Mouse (Mus musculus): ENCODE results near the gene Dnah12. TPM values are rescaled to one million over a fixed set of nuclear protein-coding genes. Genes with fewer than 3 reads are reported as not detected.
"Not testable (repeated sequence)": the region's sequence is repeated elsewhere in the genome, so short reads cannot be mapped to it uniquely, and the experiment has no call there.

Gene Dnah12
- total and polyA plus RNA-seq, 3 experiments, result 0.04 to 0.10 TPM; not detected in 1

DNA sequence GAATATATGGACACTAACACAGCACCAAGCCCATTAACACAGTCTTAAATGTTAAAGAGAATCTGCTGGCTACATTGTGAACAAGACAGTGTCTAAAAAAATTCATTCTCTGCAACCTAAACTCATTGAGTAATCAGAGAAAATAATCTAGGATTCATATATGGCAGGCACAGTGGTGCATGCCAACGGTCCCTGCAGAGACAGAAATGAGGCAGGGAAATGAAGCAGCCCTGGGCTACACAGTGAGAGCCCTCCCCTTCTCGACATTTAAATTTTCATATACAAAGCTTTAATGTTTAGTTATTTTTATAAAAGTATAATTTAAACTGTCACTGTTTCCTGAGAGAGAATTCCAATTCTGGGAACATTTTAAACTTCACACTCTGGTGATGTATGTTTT is 206.4 kb downstream of the Dnah12 start:
- Histone ChIP-seq H3K27ac (ENCODE audit: control insufficient read depth, low read depth, low read length) (no peak overlapping the region), H3K9ac (ENCODE audit: control insufficient read depth, low read depth, low read length, poor library complexity, severe bottlenecking) (no peak overlapping the region), H3K79me2 (ENCODE audit: control insufficient read depth, insufficient read depth, low read length, poor library complexity) (no peaks in the 10 kb centered on the region), H3K4me3 (ENCODE audit: control insufficient read depth in 1 of 2, insufficient read depth in 1 of 2, low read depth in 2 of 2, low read length in 2 of 2) (no peak overlapping the region), H3K27me3 (ENCODE audit: control insufficient read depth in 1 of 2, insufficient read depth in 2 of 2, low read length in 2 of 2) (peaks cover 0 to 7% of the 10 kb centered on the region in 2 experiments; a peak in 2 of 4 replicates), H3K36me3 (ENCODE audit: control insufficient read depth in 1 of 2, insufficient read depth in 2 of 2, low read length in 2 of 2) (no peaks in the 10 kb centered on the region), H3K9me3 (replicated peaks; ENCODE audit: insufficient read depth, low read length) (no peaks in the 10 kb centered on the region), H3K4me1 (ENCODE audit: control insufficient read depth in 1 of 2, insufficient read depth in 2 of 2, low read length in 2 of 2) (no peaks in the 10 kb centered on the region)
- no peak for DNase-seq (ENCODE audit: low read depth, low spot score)
- TF ChIP-seq MYC (IDR thresholded peaks at IDR 0.05; ENCODE audit: low read depth, low read length), result no peak
- no peak for TF ChIP-seq UBTF (IDR thresholded peaks at IDR 0.05; ENCODE audit: borderline replicate concordance, insufficient read depth, low read depth, low read length)
- no peak for TF ChIP-seq HCFC1 (IDR thresholded peaks at IDR 0.05; ENCODE audit: low read depth, low read length)
- no peak for TF ChIP-seq POLR2AphosphoS5 (IDR thresholded peaks at IDR 0.05; ENCODE audit: borderline replicate concordance, low read depth, low read length)
- TF ChIP-seq RAD21 (IDR thresholded peaks at IDR 0.05; ENCODE audit: low read depth, low read length), result no peak
- no peak for TF ChIP-seq SMC3 (IDR thresholded peaks at IDR 0.05; ENCODE audit: low read depth, low read length)
- TF ChIP-seq NRF1 (IDR thresholded peaks at IDR 0.05; ENCODE audit: insufficient read depth, low read depth, low read length, poor library complexity, severe bottlenecking), result no peak
- no peak for TF ChIP-seq MAX (IDR thresholded peaks at IDR 0.05; ENCODE audit: low read length)
- no peak for TF ChIP-seq ZKSCAN1 (IDR thresholded peaks at IDR 0.05; ENCODE audit: low read depth, low read length)

DNA sequence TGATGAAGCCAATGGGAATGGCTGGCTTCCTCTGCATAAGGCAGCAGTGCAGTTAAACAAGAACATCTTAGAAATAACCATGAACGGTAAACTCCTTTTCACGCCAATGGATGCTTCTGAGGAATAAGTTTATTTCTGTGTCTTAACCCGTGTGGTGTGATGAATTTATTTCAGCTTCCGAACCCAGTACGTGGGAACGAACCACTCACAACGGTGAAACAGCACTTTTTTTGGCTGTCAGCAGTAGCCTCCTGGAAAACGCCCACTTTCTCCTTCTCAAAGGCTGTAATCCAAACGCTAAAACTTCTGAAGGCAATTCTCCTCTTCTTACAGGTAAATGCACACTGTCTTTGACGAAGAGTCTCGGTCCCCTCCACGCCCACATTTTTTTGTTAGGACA is 207.8 kb downstream of the Dnah12 start:
- DNase-seq (ENCODE audit: low read depth, low spot score), result no peak
- TF ChIP-seq TCF12 (IDR thresholded peaks at IDR 0.05; ENCODE audit: low read depth, low read length) (no peak), USF2 (IDR thresholded peaks at IDR 0.05; ENCODE audit: borderline replicate concordance in 1 of 2, insufficient read depth in 1 of 2, low read depth in 1 of 2, low read length in 2 of 2) (no peak), POLR2AphosphoS5 (IDR thresholded peaks at IDR 0.05; ENCODE audit: borderline replicate concordance, low read depth, low read length) (no peak)
- Histone ChIP-seq H3K9me3 (replicated peaks; ENCODE audit: insufficient read depth, low read length) (no peaks in the 10 kb centered on the region), H3K36me3 (ENCODE audit: control insufficient read depth in 1 of 2, insufficient read depth in 2 of 2, low read length in 2 of 2) (no peaks in the 10 kb centered on the region), H3K27me3 (ENCODE audit: control insufficient read depth in 1 of 2, insufficient read depth in 2 of 2, low read length in 2 of 2) (peaks cover 0 to 7% of the 10 kb centered on the region in 2 experiments; a peak in 2 of 4 replicates), H3K9ac (ENCODE audit: control insufficient read depth, low read depth, low read length, poor library complexity, severe bottlenecking) (no peak overlapping the region), H3K79me2 (ENCODE audit: control insufficient read depth, insufficient read depth, low read length, poor library complexity) (no peaks in the 10 kb centered on the region), H3K4me3 (ENCODE audit: control insufficient read depth in 1 of 2, insufficient read depth in 1 of 2, low read depth in 2 of 2, low read length in 2 of 2) (no peak overlapping the region), H3K4me1 (ENCODE audit: control insufficient read depth in 1 of 2, insufficient read depth in 2 of 2, low read length in 2 of 2) (no peaks in the 10 kb centered on the region), H3K27ac (ENCODE audit: control insufficient read depth, low read depth, low read length) (no peak overlapping the region)

DNA sequence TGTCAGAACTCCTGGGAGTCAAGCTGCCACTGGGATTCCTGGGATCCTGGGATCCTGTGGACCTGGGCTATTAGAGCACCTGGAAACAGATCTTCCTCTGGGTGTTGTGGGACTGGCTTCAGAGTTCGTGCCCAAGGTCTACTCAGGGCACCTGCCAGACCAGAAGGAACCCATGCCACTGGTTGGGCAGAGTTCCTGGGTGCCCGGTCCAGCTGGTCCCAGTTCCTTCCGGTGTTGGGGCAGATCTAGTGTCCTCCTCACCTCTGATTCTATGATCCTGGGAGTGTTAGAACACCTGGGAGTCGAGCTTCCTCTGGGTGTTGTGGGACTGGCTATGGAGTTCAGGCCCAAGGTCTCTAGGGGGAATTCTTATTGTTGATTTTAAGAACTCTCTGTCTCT is 214.3 kb downstream of the Dnah12 start:
- H3K36me3 ChIP-seq (ENCODE audit: control insufficient read depth in 1 of 2, insufficient read depth in 2 of 2, low read length in 2 of 2), result no peaks in the 10 kb centered on the region
- DNase-seq (ENCODE audit: low read depth, low spot score), result no peak
- peaks cover 0 to 4% of the 10 kb centered on the region in 2 experiments; a peak in 1 of 4 replicates for H3K27me3 ChIP-seq (ENCODE audit: control insufficient read depth in 1 of 2, insufficient read depth in 2 of 2, low read length in 2 of 2)
- no peaks in the 10 kb centered on the region for H3K4me1 ChIP-seq (ENCODE audit: control insufficient read depth in 1 of 2, insufficient read depth in 2 of 2, low read length in 2 of 2)
- H3K79me2 ChIP-seq (ENCODE audit: control insufficient read depth, insufficient read depth, low read length, poor library complexity), result no peaks in the 10 kb centered on the region
- no peak overlapping the region for H3K4me3 ChIP-seq (ENCODE audit: control insufficient read depth in 1 of 2, insufficient read depth in 1 of 2, low read depth in 2 of 2, low read length in 2 of 2)
- TF ChIP-seq MYB (IDR thresholded peaks at IDR 0.05; ENCODE audit: low read depth, low read length), result no peak
- TF ChIP-seq MAX (IDR thresholded peaks at IDR 0.05; ENCODE audit: low read length), result no peak
- TF ChIP-seq CHD1 (IDR thresholded peaks at IDR 0.05; ENCODE audit: low read depth, low read length), result no peak
- TF ChIP-seq EP300 (IDR thresholded peaks at IDR 0.05; ENCODE audit: low read depth in 1 of 2, low read length in 2 of 2), result no peak
- no peak overlapping the region for H3K27ac ChIP-seq (ENCODE audit: control insufficient read depth, low read depth, low read length)
- no peaks in the 10 kb centered on the region for H3K9me3 ChIP-seq (replicated peaks; ENCODE audit: insufficient read depth, low read length)
- no peak overlapping the region for H3K9ac ChIP-seq (ENCODE audit: control insufficient read depth, low read depth, low read length, poor library complexity, severe bottlenecking)

DNA sequence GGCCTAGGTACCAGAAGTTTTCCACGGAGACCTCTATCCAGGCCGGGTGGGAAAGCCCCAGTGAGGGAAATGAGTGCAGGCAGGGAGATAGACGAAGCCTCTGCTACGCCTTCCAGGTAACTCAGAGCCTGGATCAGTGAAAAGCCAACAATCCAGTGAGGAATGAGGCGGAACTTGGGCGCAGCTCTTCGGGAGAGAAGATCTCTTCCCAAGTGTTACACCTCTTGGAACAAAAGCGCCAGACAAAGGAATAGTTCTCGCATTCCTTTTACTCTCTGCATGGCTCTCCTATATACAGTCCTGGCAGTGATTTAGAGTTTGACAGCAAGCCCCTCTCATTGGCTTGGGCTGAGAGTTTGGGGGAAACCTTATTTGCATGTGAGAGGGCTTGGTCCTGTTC is 217.4 kb downstream of the Dnah12 start:
- not testable (repeated sequence) for H3K27me3 ChIP-seq (ENCODE audit: control insufficient read depth in 1 of 2, insufficient read depth in 2 of 2, low read length in 2 of 2); H3K36me3 ChIP-seq (ENCODE audit: control insufficient read depth in 1 of 2, insufficient read depth in 2 of 2, low read length in 2 of 2); DNase-seq (ENCODE audit: low read depth, low spot score); H3K9me3 ChIP-seq (replicated peaks; ENCODE audit: insufficient read depth, low read length); H3K9ac ChIP-seq (ENCODE audit: control insufficient read depth, low read depth, low read length, poor library complexity, severe bottlenecking); H3K4me3 ChIP-seq (ENCODE audit: control insufficient read depth in 1 of 2, insufficient read depth in 1 of 2, low read depth in 2 of 2, low read length in 2 of 2); H3K27ac ChIP-seq (ENCODE audit: control insufficient read depth, low read depth, low read length); H3K79me2 ChIP-seq (ENCODE audit: control insufficient read depth, insufficient read depth, low read length, poor library complexity); H3K4me1 ChIP-seq (ENCODE audit: control insufficient read depth in 1 of 2, insufficient read depth in 2 of 2, low read length in 2 of 2)

All from MEL (cell line).